Mouse (Mus musculus) bone marrow, adult 2 months (tissue): ENCODE results near the gene Mtfp1.

ENCODE experiments used
- CTCF ChIP-seq: fragments of 200-500 bp; IDR thresholded peaks from 2 replicates; pipeline ENCODE4 v1.5.1; 2011; ENCODE audit warnings: low read length, control low read depth; ENCODE audit not compliant: control insufficient read depth, insufficient read depth
- POLR2A ChIP-seq: fragments of 200-500 bp; IDR thresholded peaks from 2 replicates; pipeline ENCODE4 v1.6.1; 2011; ENCODE audit warnings: low read depth, mild to moderate bottlenecking, control low read depth, low read length, borderline replicate concordance; ENCODE audit not compliant: control insufficient read depth

GRCm38 (mm10) chr11:4143281-4144062 lies 48.2 kb upstream of the Mtfp1 start:
- TF ChIP-seq POLR2A (no peak; the same call in 1 of the 2 replicates), CTCF (no peak)
